Mouse (Mus musculus): ENCODE measurements around the gene Limch1. TPM values are rescaled to one million over a fixed set of nuclear protein-coding genes. Genes with fewer than 3 reads are reported as not detected.

Limch1 gene
- 9.4 and 12.9 TPM in 2 replicates for polyA plus RNA-seq (2015; fragmentation: Nextera tagmentation; extraction: Ambion mirVana)

- DNase-seq (ENCODE audit: low spot score): no peak
Observed at GRCm38 (mm10) chr5:66745390-66745995, at the start of gene Limch1. Limch1 (plus strand) TSS chr5:66745827.

- peak; percentile 60 for DNase-seq (ENCODE audit: low spot score)
Observed at GRCm38 (mm10) chr5:66697119-66697518, 48.5 kb upstream of the Limch1 start.

GRCm38 (mm10) chr5:66699911-66700310 is 45.7 kb upstream of the Limch1 start:
- DNase-seq (ENCODE audit: low spot score): no peak

- DNase-seq (ENCODE audit: low spot score): no peak
Observed at GRCm38 (mm10) chr5:66701951-66702350, 43.7 kb upstream of the Limch1 start.

GRCm38 (mm10) chr5:66703317-66704004 is 42.2 kb upstream of the Limch1 start:
- DNase-seq (ENCODE audit: low spot score): no peak

GRCm38 (mm10) chr5:66707859-66708258 is 37.8 kb upstream of the Limch1 start:
- DNase-seq (ENCODE audit: low spot score): no peak

- no peak for DNase-seq (ENCODE audit: low spot score)
Observed at GRCm38 (mm10) chr5:66710445-66711019, 35.1 kb upstream of the Limch1 start.

- DNase-seq (ENCODE audit: low spot score): no peak
Observed at GRCm38 (mm10) chr5:66712801-66713200, 32.8 kb upstream of the Limch1 start.

GRCm38 (mm10) chr5:66715498-66715931 is 30.1 kb upstream of the Limch1 start:
- DNase-seq (ENCODE audit: low spot score): no peak

- no peak for DNase-seq (ENCODE audit: low spot score)
Observed at GRCm38 (mm10) chr5:66717931-66718330, 27.7 kb upstream of the Limch1 start.

GRCm38 (mm10) chr5:66718413-66718812 is 27.2 kb upstream of the Limch1 start:
- no peak for DNase-seq (ENCODE audit: low spot score)

GRCm38 (mm10) chr5:66718880-66719279 is 26.7 kb upstream of the Limch1 start:
- DNase-seq (ENCODE audit: low spot score): no peak

GRCm38 (mm10) chr5:66720921-66721320 is 24.7 kb upstream of the Limch1 start:
- DNase-seq (ENCODE audit: low spot score): no peak

GRCm38 (mm10) chr5:66722586-66722985 is 23.0 kb upstream of the Limch1 start:
- DNase-seq (ENCODE audit: low spot score): no peak

- no peak for DNase-seq (ENCODE audit: low spot score)
Observed at GRCm38 (mm10) chr5:66723037-66723436, 22.6 kb upstream of the Limch1 start.

- no peak for DNase-seq (ENCODE audit: low spot score)
Observed at GRCm38 (mm10) chr5:66723626-66724025, 22.0 kb upstream of the Limch1 start.

GRCm38 (mm10) chr5:66729306-66729705 is 16.3 kb upstream of the Limch1 start:
- no peak for DNase-seq (ENCODE audit: low spot score)

- DNase-seq (ENCODE audit: low spot score): no peak
Observed at GRCm38 (mm10) chr5:66730621-66731301, 14.9 kb upstream of the Limch1 start.

- DNase-seq (ENCODE audit: low spot score): no peak
Observed at GRCm38 (mm10) chr5:66731302-66731697, 14.3 kb upstream of the Limch1 start.

GRCm38 (mm10) chr5:66733556-66733955 is 12.1 kb upstream of the Limch1 start:
- no peak for DNase-seq (ENCODE audit: low spot score)

- DNase-seq (ENCODE audit: low spot score): no peak
Observed at GRCm38 (mm10) chr5:66739376-66739775, 6.3 kb upstream of the Limch1 start.

Measured in thymus, postnatal 0 days (tissue).